Mouse (Mus musculus) heart, adult 2 months (tissue): ENCODE results near the gene Ror1.

Source experiments
- CTCF ChIP-seq: fragments of 200-600 bp; IDR thresholded peaks from 2 replicates; pipeline ENCODE4 v1.8.1; 2022; ENCODE audit warnings: antibody characterized with exemption, mild to moderate bottlenecking, moderate library complexity
- EP300 ChIP-seq: fragments of 200-500 bp; IDR thresholded peaks from 2 replicates; pipeline ENCODE4 v1.6.1; 2011; ENCODE audit warnings: low read depth, low read length, control low read depth; ENCODE audit not compliant: insufficient read depth
- POLR2A ChIP-seq: fragments of 200-500 bp; IDR thresholded peaks from 2 replicates; pipeline ENCODE4 v1.6.1; 2011; ENCODE audit warnings: mild to moderate bottlenecking, low read depth, low read length, control low read depth; ENCODE audit not compliant: insufficient read depth

DNA sequence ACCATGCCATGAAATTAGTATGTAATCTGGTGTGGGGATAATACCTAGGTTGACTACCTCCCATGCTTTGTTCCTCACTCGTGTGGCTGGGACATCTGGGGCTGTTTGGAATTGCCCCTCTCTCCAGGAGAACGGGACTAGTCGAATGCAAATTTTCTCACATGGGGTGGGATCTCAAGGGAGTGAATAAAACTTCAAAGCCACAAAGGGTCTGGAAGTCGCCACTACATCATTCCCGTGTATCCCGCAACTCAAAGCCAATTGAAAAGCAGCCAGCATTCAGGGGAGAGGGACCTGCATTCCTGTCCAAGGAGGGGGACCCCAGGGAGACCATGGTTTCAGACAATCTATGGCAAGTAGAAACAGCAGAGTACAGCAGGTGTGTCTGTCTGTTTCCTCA, 48.5 kb upstream of the Ror1 start:
- no peak for TF ChIP-seq CTCF
- TF ChIP-seq EP300: no peak
- no peak for TF ChIP-seq POLR2A
